In genomic region chr9:92273956-92274762, GRCm38 (mm10) we compare ENCODE assay signal across 11 mouse cellular contexts. TPM values are rescaled to one million over a fixed set of nuclear protein-coding genes. Genes with fewer than 3 reads are reported as not detected.
DNase-seq lines count a peak whose midpoint lies in the region; ATAC-seq and TF ChIP-seq lines count a peak whose summit lies in the region.
"Had no signal": no experiment of that assay in that cellular context is flagged by ENCODE, and none has a peak within 500 bp of the region (broad histone marks: within the 10 kb centered on the region; RNA-seq: fewer than 3 reads in every experiment).

No protein-coding gene starts in this region.

- H3K4me3 ChIP-seq in heart, embryonic 12.5 days = no peak overlapping the region
- H3K4me3 ChIP-seq in kidney, embryonic 16.5 days (ENCODE audit: low read length) = no peak overlapping the region
- no peak overlapping the region for H3K4me3 ChIP-seq in myocyte
- H3K4me3 ChIP-seq: midbrain, embryonic 12.5 days had no signal

- intact Hi-C loops in heart, postnatal 36 days (cut with DNase I) = loop anchor here (2.0 to 10.0 kb wide), 3 partner anchors 23 to 191 kb away; no protein-coding TSS in a partner anchor

- peaks cover 13% of the 10 kb centered on the region for H3K79me2 ChIP-seq in myocyte (ENCODE audit: control insufficient read depth, insufficient read depth)

- H3K4me1 ChIP-seq in heart, embryonic 12.5 days (replicated peaks) = peaks cover 27% of the 10 kb centered on the region
- peaks cover 53% of the 10 kb centered on the region for H3K4me1 ChIP-seq in kidney, embryonic 16.5 days (ENCODE audit: insufficient read depth, low read length)
- H3K4me1 ChIP-seq: midbrain, embryonic 12.5 days had no signal

- no peak overlapping the region for H3K4me2 ChIP-seq in heart, embryonic 12.5 days
- H3K4me2 ChIP-seq in kidney, embryonic 16.5 days (replicated peaks; ENCODE audit: low read depth, low read length) = no peak overlapping the region
- peak overlapping the region; percentile 78 for H3K4me2 ChIP-seq in myocyte (ENCODE audit: low read depth)
- H3K4me2 ChIP-seq: midbrain, embryonic 12.5 days had no signal

- peaks cover 30% of the 10 kb centered on the region for H3K36me3 ChIP-seq in heart, embryonic 12.5 days
- H3K36me3 ChIP-seq in kidney, embryonic 16.5 days (ENCODE audit: insufficient read depth, low read length) = peaks cover 24% of the 10 kb centered on the region
- H3K36me3 ChIP-seq in myocyte (ENCODE audit: control insufficient read depth, insufficient read depth) = peaks cover 10% of the 10 kb centered on the region

- WGBS in heart, embryonic 12.5 days = 46% methylated on average over 6 of the region's 6 CpGs
- 21% methylated on average over 6 of the region's 6 CpGs for WGBS in kidney, embryonic 16.5 days

- H3K9me3 ChIP-seq in heart, embryonic 12.5 days (replicated peaks) = no peaks in the 10 kb centered on the region
- H3K9me3 ChIP-seq in kidney, embryonic 16.5 days (ENCODE audit: low read length) = peaks cover 4% of the 10 kb centered on the region
- H3K9me3 ChIP-seq: midbrain, embryonic 12.5 days had no signal

- no peak for ATAC-seq in heart, embryonic 12.5 days (ENCODE audit: insufficient number of reproducible peaks, low FRiP score)
- ATAC-seq in kidney, embryonic 16.5 days (ENCODE audit: low FRiP score, low TSS enrichment) = peak; percentile 91
- ATAC-seq in cerebellum, adult (ENCODE audit: insufficient number of reproducible peaks, low FRiP score, low TSS enrichment) = no peak
- ATAC-seq: forebrain, embryonic 14.5 days had no signal

- DNase-seq in heart, postnatal 36 days = no peak
- peak; percentile 14 for DNase-seq in embryo, embryonic 10.5 days (ENCODE audit: low spot score)
- DNase-seq in frontal cortex, adult 2 months (ENCODE audit: extremely low spot score in 1 of 2, low spot score in 1 of 2) = no peak
- no peak for DNase-seq in cerebellum, adult 11-12 months

- TF ChIP-seq POLR2A in myocyte (IDR thresholded peaks at IDR 0.05; ENCODE audit: insufficient read length, low read depth) = no peak

- no peak overlapping the region for H3K9ac ChIP-seq in heart, embryonic 12.5 days
- H3K9ac ChIP-seq in kidney, embryonic 16.5 days (replicated peaks; ENCODE audit: low read length) = no peak overlapping the region
- H3K9ac ChIP-seq: midbrain, embryonic 12.5 days had no signal

- no peak overlapping the region for H3ac ChIP-seq in myocyte (ENCODE audit: control insufficient read depth, insufficient read length)

- H3K27me3 ChIP-seq in heart, embryonic 12.5 days (replicated peaks) = no peaks in the 10 kb centered on the region
- no peaks in the 10 kb centered on the region for H3K27me3 ChIP-seq in kidney, embryonic 16.5 days (ENCODE audit: insufficient read depth, low read length)
- no peaks in the 10 kb centered on the region for H3K27me3 ChIP-seq in myocyte (ENCODE audit: control insufficient read depth, insufficient read depth, insufficient read length)
- H3K27me3 ChIP-seq: midbrain, embryonic 12.5 days had no signal

- 0 out of 2 replicates have a peak overlapping the region, but pooled peaks have one; percentile 2 for H3K27ac ChIP-seq in heart, embryonic 12.5 days (ENCODE audit: poor library complexity, severe bottlenecking)
- peak overlapping the region; percentile 91 for H3K27ac ChIP-seq in kidney, embryonic 16.5 days (ENCODE audit: low read length)
- H3K27ac ChIP-seq: midbrain, embryonic 12.5 days had no signal

TF ChIP-seq in myocyte, 11 proteins besides CTCF, POLR2A, EP300 and RAD21:
- TF ChIP-seq USF1 (IDR thresholded peaks at IDR 0.05; ENCODE audit: low read depth) (peak; percentile 22), MAX (IDR thresholded peaks at IDR 0.05; ENCODE audit: low read depth) (no peak), E2F4 (IDR thresholded peaks at IDR 0.05; ENCODE audit: insufficient read depth) (no peak)

RNA-seq across cellular contexts. Expression of gene Plscr2, which starts 1.2 kb away (rescaled TPM):
- 6.6 and 7.4 TPM in 2 replicates for polyA plus RNA-seq in heart, embryonic 12.5 days (2016; fragmentation: Nextera tagmentation; extraction: Ambion mirVana)
- total RNA-seq in heart, postnatal 36 days (2021) = 10 to 100 TPM; 25.8 to 26.8 TPM
- 42.7 and 47.8 TPM in 2 replicates for polyA plus RNA-seq in kidney, embryonic 16.5 days (2015; fragmentation: Nextera tagmentation; extraction: Ambion mirVana)
- polyA plus RNA-seq in myocyte (2012; fragmentation: generic; extraction: Trizol) = 3.2 TPM
- polyA plus RNA-seq in frontal cortex, adult 2 months (2012; rRNA removed) = 4.1 and 4.7 TPM in 2 replicates

RNA-seq across cellular contexts. Expression of gene Plscr1, which starts 24.6 kb away (rescaled TPM):
- 41.0 and 41.9 TPM in 2 replicates for polyA plus RNA-seq in heart, embryonic 12.5 days (2016; fragmentation: Nextera tagmentation; extraction: Ambion mirVana)
- 10 to 100 TPM; 11.4 to 12.3 TPM for total RNA-seq in heart, postnatal 36 days (2021)
- 82.2 and 82.5 TPM in 2 replicates for polyA plus RNA-seq in kidney, embryonic 16.5 days (2015; fragmentation: Nextera tagmentation; extraction: Ambion mirVana)
- polyA plus RNA-seq in myocyte (2012; fragmentation: generic; extraction: Trizol) = 17.7 TPM
- polyA plus RNA-seq in frontal cortex, adult 2 months (2012; rRNA removed) = 3.8 and 5.3 TPM in 2 replicates

RNA-seq across cellular contexts. Expression of gene 1700057G04Rik, which starts 35.0 kb away (rescaled TPM):
- polyA plus RNA-seq in heart, embryonic 12.5 days (2016; fragmentation: Nextera tagmentation; extraction: Ambion mirVana) = not detected in 2 replicates
- not detected for total RNA-seq in heart, postnatal 36 days (2021)
- not detected in 2 replicates for polyA plus RNA-seq in kidney, embryonic 16.5 days (2015; fragmentation: Nextera tagmentation; extraction: Ambion mirVana)
- 0.12 TPM for polyA plus RNA-seq in myocyte (2012; fragmentation: generic; extraction: Trizol)
- polyA plus RNA-seq in frontal cortex, adult 2 months (2012; rRNA removed) = not detected in 2 replicates
- total RNA-seq: layer of hippocampus, adult 8-10 months had no signal
- polyA plus RNA-seq: forebrain, embryonic 14.5 days; midbrain, embryonic 12.5 days had no signal
